Comparison of ENCODE assay signal across 8 mouse cellular contexts in genomic region chr6:83135571-83136161, GRCm38 (mm10). TPM values are rescaled to one million over a fixed set of nuclear protein-coding genes. Genes with fewer than 3 reads are reported as not detected.
DNase-seq lines count a peak whose midpoint lies in the region; ATAC-seq and TF ChIP-seq lines count a peak whose summit lies in the region.

No protein-coding gene starts in this region.

- no peaks in the 10 kb centered on the region for H3K9me3 ChIP-seq in ES-Bruce4 (replicated peaks; ENCODE audit: control insufficient read depth, insufficient read depth, low read length, poor library complexity, severe bottlenecking)
- no peaks in the 10 kb centered on the region for H3K9me3 ChIP-seq in heart, embryonic 16.5 days (replicated peaks; ENCODE audit: control insufficient read depth, low read length)

- H3K36me3 ChIP-seq in ES-Bruce4 (ENCODE audit: control insufficient read depth, insufficient read depth, low read length, poor library complexity, severe bottlenecking), result no peaks in the 10 kb centered on the region
- no peaks in the 10 kb centered on the region for H3K36me3 ChIP-seq in heart, embryonic 16.5 days (ENCODE audit: control insufficient read depth, insufficient read depth)

- H3K27me3 ChIP-seq in ES-Bruce4 (ENCODE audit: control insufficient read depth, insufficient read depth, low read length, poor library complexity, severe bottlenecking), result no peaks in the 10 kb centered on the region
- no peaks in the 10 kb centered on the region for H3K27me3 ChIP-seq in heart, embryonic 16.5 days (ENCODE audit: control insufficient read depth, insufficient read depth, low read length)

- peak overlapping the region; percentile 26 for H3K9ac ChIP-seq in ES-Bruce4 (ENCODE audit: low read depth, poor library complexity, severe bottlenecking)
- H3K9ac ChIP-seq in heart, embryonic 16.5 days (ENCODE audit: low read length), result peak overlapping the region; percentile 94

- TF ChIP-seq POLR2A in ES-Bruce4 (IDR thresholded peaks at IDR 0.05; ENCODE audit: insufficient read depth, low read length), result no peak

- peak overlapping the region; percentile 48 for H3K4me3 ChIP-seq in ES-Bruce4 (ENCODE audit: low read depth, low read length)
- peak overlapping the region; percentile 68 for H3K4me3 ChIP-seq in heart, embryonic 16.5 days (ENCODE audit: low read length)

- no peak for ATAC-seq in heart, embryonic 16.5 days (replicated peaks; ENCODE audit: extremely low read depth, insufficient read depth, low FRiP score)

- no peak overlapping the region for H3K27ac ChIP-seq in ES-Bruce4 (ENCODE audit: insufficient read depth, low read length)
- peak overlapping the region; percentile 99 for H3K27ac ChIP-seq in heart, embryonic 16.5 days (ENCODE audit: low read length)

- TF ChIP-seq EP300 in ES-Bruce4 (IDR thresholded peaks at IDR 0.05; ENCODE audit: insufficient read depth, low read depth, low read length), result no peak

- WGBS in heart, embryonic 16.5 days, result 4% methylated on average over 36 of the region's 37 CpGs

- H3K4me1 ChIP-seq in ES-Bruce4 (ENCODE audit: control insufficient read depth, insufficient read depth, low read length), result peaks cover 4% of the 10 kb centered on the region
- peaks cover 20% of the 10 kb centered on the region for H3K4me1 ChIP-seq in heart, embryonic 16.5 days (ENCODE audit: control insufficient read depth, insufficient read depth, low read length)

- peak overlapping the region; percentile 81 for H3K4me2 ChIP-seq in heart, embryonic 16.5 days (ENCODE audit: low read depth, low read length)

- DNase-seq in embryo, embryonic 10.5 days (ENCODE audit: low spot score), result peak; percentile 40
- peak; percentile 76 for DNase-seq in kidney, postnatal 10 days
- DNase-seq in lung, postnatal 25 days (ENCODE audit: low spot score), result peak; percentile 66
- DNase-seq in cerebellum, postnatal 36 days, result no peak
- no peak for DNase-seq in retina, embryonic 14.5 days (ENCODE audit: low spot score)
- no peak for DNase-seq in spleen, postnatal 14 days (ENCODE audit: low spot score in 2 of 2)

- TF ChIP-seq CTCF in ES-Bruce4 (IDR thresholded peaks at IDR 0.05; ENCODE audit: low read depth, low read length), result no peak

RNA-seq across cellular contexts. Expression of gene Rtkn, which starts 0.4 kb away (rescaled TPM):
- polyA plus RNA-seq in ES-Bruce4 (2011; ENCODE audit: insufficient read depth, insufficient read length, low read depth, missing spikeins), result 10.4 and 10.5 TPM in 2 replicates
- polyA plus RNA-seq in heart, embryonic 16.5 days (2015; fragmentation: Nextera tagmentation; extraction: Ambion mirVana), result 21.1 and 26.0 TPM in 2 replicates

RNA-seq across cellular contexts. Expression of gene Ino80b, which starts 10.4 kb away (rescaled TPM):
- polyA plus RNA-seq in ES-Bruce4 (2011; ENCODE audit: insufficient read depth, insufficient read length, low read depth, missing spikeins), result 9.0 and 11.6 TPM in 2 replicates
- 7.4 and 8.1 TPM in 2 replicates for polyA plus RNA-seq in heart, embryonic 16.5 days (2015; fragmentation: Nextera tagmentation; extraction: Ambion mirVana)

RNA-seq across cellular contexts. Expression of gene Wbp1, which starts 14.3 kb away (rescaled TPM):
- 26.7 and 32.4 TPM in 2 replicates for polyA plus RNA-seq in ES-Bruce4 (2011; ENCODE audit: insufficient read depth, insufficient read length, low read depth, missing spikeins)
- 96.1 and 98.3 TPM in 2 replicates for polyA plus RNA-seq in heart, embryonic 16.5 days (2015; fragmentation: Nextera tagmentation; extraction: Ambion mirVana)

RNA-seq across cellular contexts. Expression of gene Mogs, which starts 20.4 kb away (rescaled TPM):
- 23.3 and 25.4 TPM in 2 replicates for polyA plus RNA-seq in ES-Bruce4 (2011; ENCODE audit: insufficient read depth, insufficient read length, low read depth, missing spikeins)
- 14.0 and 23.9 TPM in 2 replicates for polyA plus RNA-seq in heart, embryonic 16.5 days (2015; fragmentation: Nextera tagmentation; extraction: Ambion mirVana)

RNA-seq across cellular contexts. Expression of gene Wdr54, which starts 20.5 kb away (rescaled TPM):
- 7.3 and 7.9 TPM in 2 replicates for polyA plus RNA-seq in ES-Bruce4 (2011; ENCODE audit: insufficient read depth, insufficient read length, low read depth, missing spikeins)
- polyA plus RNA-seq in heart, embryonic 16.5 days (2015; fragmentation: Nextera tagmentation; extraction: Ambion mirVana), result 3.8 and 5.4 TPM in 2 replicates

Comparison
In these comparisons a context has a peak if more than half of its experiments do, and no peak if none do; other contexts are left out.
1. DNase-seq: peak in embryo, embryonic 10.5 days (single experiment), kidney, postnatal 10 days (single experiment) and lung, postnatal 25 days (single experiment); none in cerebellum, postnatal 36 days (0 of 2), retina, embryonic 14.5 days (single experiment) and spleen, postnatal 14 days (0 of 2).